Mouse (Mus musculus) MEL (cell line): Measurements from ENCODE around the gene Gprc5a. TPM values are rescaled to one million over a fixed set of nuclear protein-coding genes. Genes with fewer than 3 reads are reported as not detected.

Source experiments
- DNase-seq: peaks from one replicate; pipeline ENCODE4 v3.0.0; 2011; ENCODE audit warnings: low read depth, low spot score
- H3K27ac ChIP-seq: 2 replicates; pipeline ENCODE4 v1.5.1; 2012; ENCODE audit warnings: low read depth, mild to moderate bottlenecking, control low read depth, low read length, moderate library complexity; ENCODE audit not compliant: control insufficient read depth
- H3K27me3 ChIP-seq, 2 experiments: fragments of 150-350 bp in 1 of 2; sonication (generic) in 1 of 2; 2 replicates each; pipeline ENCODE4 v1.6.1; 2012; ENCODE audit warnings: low read length in 2 of 2, mild to moderate bottlenecking in 2 of 2, improper control_type of control experiment in 1 of 2, moderate library complexity in 1 of 2; ENCODE audit not compliant: insufficient read depth in 2 of 2, control insufficient read depth in 1 of 2
- H3K36me3 ChIP-seq, 2 experiments: 2 replicates each; pipeline ENCODE4 v1.6.1; 2012 to 2014; ENCODE audit warnings: low read length in 2 of 2, improper control_type of control experiment in 1 of 2, inconsistent platforms in 1 of 2, mild to moderate bottlenecking in 1 of 2; ENCODE audit not compliant: insufficient read depth in 2 of 2, control insufficient read depth in 1 of 2
- H3K4me1 ChIP-seq, 2 experiments: fragments of 150-350 bp in 1 of 2; sonication (generic) in 1 of 2; 2 replicates each; pipeline ENCODE4 v1.6.1; 2012; ENCODE audit warnings: low read length in 2 of 2, improper control_type of control experiment in 1 of 2, mild to moderate bottlenecking in 1 of 2; ENCODE audit not compliant: insufficient read depth in 2 of 2, control insufficient read depth in 1 of 2
- H3K4me3 ChIP-seq, 2 experiments: fragments of 150-350 bp in 1 of 2; sonication (generic) in 1 of 2; 2 replicates each; pipeline ENCODE4 v1.5.1; 2012; ENCODE audit warnings: low read depth in 2 of 2, low read length in 2 of 2, mild to moderate bottlenecking in 2 of 2, moderate library complexity in 2 of 2, control low read depth in 1 of 2, improper control_type of control experiment in 1 of 2; ENCODE audit not compliant: control insufficient read depth in 1 of 2, insufficient read depth in 1 of 2
- H3K79me2 ChIP-seq: 2 replicates; pipeline ENCODE4 v1.6.1; 2012; ENCODE audit warnings: mild to moderate bottlenecking, low read length, moderate library complexity; ENCODE audit not compliant: control insufficient read depth, poor library complexity, insufficient read depth
- H3K9ac ChIP-seq: 2 replicates; pipeline ENCODE4 v1.6.1; 2012; ENCODE audit warnings: low read depth, mild to moderate bottlenecking, control low read depth, low read length, moderate library complexity; ENCODE audit not compliant: control insufficient read depth, poor library complexity, severe bottlenecking
- H3K9me3 ChIP-seq: fragments of 150-350 bp; sonication (generic); replicated peaks from 2 replicates; pipeline ENCODE4 v1.6.1; 2012; ENCODE audit warnings: mild to moderate bottlenecking, low read length, improper control_type of control experiment, moderate library complexity; ENCODE audit not compliant: insufficient read depth
- CHD1 ChIP-seq: IDR thresholded peaks from 2 replicates; pipeline ENCODE4 v1.6.1; 2012; ENCODE audit warnings: low read depth, mild to moderate bottlenecking, inconsistent platforms, low read length, improper control_type of control experiment
- CTCF ChIP-seq, 3 experiments: IDR thresholded peaks in 2 of 3; conservative IDR thresholded peaks in 1 of 3; 2 replicates each; pipeline ENCODE4 v1.5.1; 2011 to 2012; ENCODE audit warnings: low read length in 3 of 3, low read depth in 2 of 3, mild to moderate bottlenecking in 2 of 3, improper control_type of control experiment in 1 of 3, inconsistent platforms in 1 of 3, mixed read lengths in 1 of 3, moderate library complexity in 1 of 3; ENCODE audit not compliant: control insufficient read depth in 1 of 3, insufficient read depth in 1 of 3, poor library complexity in 1 of 3, severe bottlenecking in 1 of 3
- ELF1 ChIP-seq: IDR thresholded peaks from 2 replicates; pipeline ENCODE4 v1.6.1; 2014; ENCODE audit warnings: low read depth, mild to moderate bottlenecking, inconsistent platforms, low read length, improper control_type of control experiment, moderate library complexity
- EP300 ChIP-seq, 2 experiments: IDR thresholded peaks; 2 replicates each; pipeline ENCODE4 v1.6.1; 2011; ENCODE audit warnings: improper control_type of control experiment in 2 of 2, low read length in 2 of 2, low read depth in 1 of 2, mild to moderate bottlenecking in 1 of 2
- GABPA ChIP-seq: IDR thresholded peaks from 2 replicates; pipeline ENCODE4 v1.6.1; 2012; ENCODE audit warnings: low read depth, mild to moderate bottlenecking, inconsistent platforms, low read length, improper control_type of control experiment, moderate library complexity
- GATA1 ChIP-seq: IDR thresholded peaks from 2 replicates; pipeline ENCODE4 v1.6.1; 2011; ENCODE audit warnings: low read depth, low read length, improper control_type of control experiment
- HCFC1 ChIP-seq: IDR thresholded peaks from 2 replicates; pipeline ENCODE4 v1.6.1; 2012; ENCODE audit warnings: low read depth, mild to moderate bottlenecking, inconsistent platforms, low read length, improper control_type of control experiment, moderate library complexity
- JUND ChIP-seq: IDR thresholded peaks from 2 replicates; pipeline ENCODE4 v1.6.1; 2011; ENCODE audit warnings: low read depth, mild to moderate bottlenecking, improper control_type of control experiment, low read length
- MAFK ChIP-seq: IDR thresholded peaks from 2 replicates; pipeline ENCODE4 v1.6.1; 2011; ENCODE audit warnings: low read depth, mild to moderate bottlenecking, low read length, improper control_type of control experiment, borderline replicate concordance
- MAX ChIP-seq: IDR thresholded peaks from 2 replicates; pipeline ENCODE4 v1.6.1; 2011; ENCODE audit warnings: low read length, improper control_type of control experiment
- MXI1 ChIP-seq: IDR thresholded peaks from 2 replicates; pipeline ENCODE4 v1.6.1; 2011; ENCODE audit warnings: mild to moderate bottlenecking, low read depth, low read length, improper control_type of control experiment
- MYC ChIP-seq: IDR thresholded peaks from 2 replicates; pipeline ENCODE4 v1.6.1; 2011; ENCODE audit warnings: low read depth, mild to moderate bottlenecking, low read length, improper control_type of control experiment, moderate library complexity
- RAD21 ChIP-seq: IDR thresholded peaks from 2 replicates; pipeline ENCODE4 v1.6.1; 2011; ENCODE audit warnings: mild to moderate bottlenecking, low read depth, low read length, improper control_type of control experiment
- RCOR1 ChIP-seq: IDR thresholded peaks from 2 replicates; pipeline ENCODE4 v1.6.1; 2012; ENCODE audit warnings: low read depth, mild to moderate bottlenecking, inconsistent platforms, low read length, improper control_type of control experiment
- SIN3A ChIP-seq: IDR thresholded peaks from 2 replicates; pipeline ENCODE4 v1.6.1; 2012; ENCODE audit warnings: low read length, improper control_type of control experiment, inconsistent platforms
- TAL1 ChIP-seq: IDR thresholded peaks from 2 replicates; pipeline ENCODE4 v1.6.1; 2012; ENCODE audit warnings: mild to moderate bottlenecking, inconsistent platforms, low read length, moderate library complexity, mixed read lengths
- UBTF ChIP-seq: IDR thresholded peaks from 2 replicates; pipeline ENCODE4 v1.6.1; 2012; ENCODE audit warnings: low read depth, mild to moderate bottlenecking, inconsistent platforms, low read length, improper control_type of control experiment, moderate library complexity, borderline replicate concordance; ENCODE audit not compliant: insufficient read depth
- ZKSCAN1 ChIP-seq: IDR thresholded peaks from 2 replicates; pipeline ENCODE4 v1.6.1; 2012; ENCODE audit warnings: low read depth, mild to moderate bottlenecking, inconsistent platforms, low read length, improper control_type of control experiment, moderate library complexity
- ZMIZ1 ChIP-seq: IDR thresholded peaks from 2 replicates; pipeline ENCODE4 v1.6.1; 2012; ENCODE audit warnings: low read depth, mild to moderate bottlenecking, inconsistent platforms, low read length, improper control_type of control experiment, moderate library complexity
- polyA plus RNA-seq, 2 experiments: library from polyadenylated mRNA; stranded (reverse) in 1 of 2; unstranded in 1 of 2; fragments of >175 nt in 1 of 2; fragments of >200 nt in 1 of 2; gene quantifications; 2 replicates each; pipeline versions ENCODE4 v1.2.1 to v1.2.4; 2012; ENCODE audit warnings: low replicate concordance in 2 of 2, low read depth in 1 of 2; ENCODE audit not compliant: insufficient read length in 2 of 2, insufficient read depth in 1 of 2, missing spikeins in 1 of 2
- total RNA-seq: library from RNA; depleted of rRNA; stranded (reverse); fragments of 300-350 nt; gene quantifications from 2 replicates; pipeline ENCODE4 v1.2.3, GENCODE M21; 2012

Gprc5a gene
- total and polyA plus RNA-seq, 3 experiments = 0.06 TPM; not detected in 2

GRCm38 (mm10) chr6:135076202-135076601, 10.8 kb downstream of the Gprc5a start:
- Histone ChIP-seq H3K79me2 (no peaks in the 10 kb centered on the region), H3K4me3 (no peak overlapping the region), H3K9ac (no peak overlapping the region), H3K27me3 (no peaks in the 10 kb centered on the region; a peak in 1 of 4 replicates), H3K4me1 (no peaks in the 10 kb centered on the region), H3K27ac (no peak overlapping the region), H3K9me3 (no peaks in the 10 kb centered on the region), H3K36me3 (no peaks in the 10 kb centered on the region)
- DNase-seq = no peak
- TF ChIP-seq ZMIZ1 (no peak), SIN3A (no peak), EP300 (IDR thresholded peaks at IDR 0.05; ENCODE audit: low read depth in 1 of 2, low read length in 2 of 2) (no peak), JUND (no peak), RAD21 (no peak), MYC (no peak), HCFC1 (no peak), MAX (no peak), TAL1 (no peak)

DNA sequence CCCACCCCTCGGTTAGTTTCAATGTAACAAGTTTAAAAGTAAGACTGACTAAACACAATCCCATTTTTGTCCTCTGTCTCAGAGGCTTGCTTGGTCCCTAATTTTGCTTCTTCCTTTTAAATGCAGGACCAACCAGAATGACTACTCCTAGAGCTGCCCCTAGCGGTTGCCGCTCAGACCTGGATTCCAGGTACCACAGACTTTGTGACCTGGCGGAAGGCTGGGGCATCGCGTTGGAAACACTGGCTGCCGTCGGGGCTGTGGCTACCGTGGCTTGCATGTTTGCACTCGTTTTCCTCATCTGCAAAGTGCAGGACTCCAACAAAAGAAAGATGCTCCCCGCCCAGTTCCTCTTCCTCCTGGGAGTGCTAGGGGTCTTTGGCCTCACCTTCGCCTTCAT, 13.0 kb downstream of the Gprc5a start:
- Histone ChIP-seq H3K4me1 (no peaks in the 10 kb centered on the region), H3K9me3 (no peaks in the 10 kb centered on the region), H3K27me3 (no peaks in the 10 kb centered on the region; a peak in 1 of 4 replicates), H3K9ac (no peak overlapping the region), H3K27ac (no peak overlapping the region), H3K79me2 (no peaks in the 10 kb centered on the region), H3K4me3 (no peak overlapping the region), H3K36me3 (no peaks in the 10 kb centered on the region)
- no peak for DNase-seq
- no peak for TF ChIP-seq GATA1

DNA sequence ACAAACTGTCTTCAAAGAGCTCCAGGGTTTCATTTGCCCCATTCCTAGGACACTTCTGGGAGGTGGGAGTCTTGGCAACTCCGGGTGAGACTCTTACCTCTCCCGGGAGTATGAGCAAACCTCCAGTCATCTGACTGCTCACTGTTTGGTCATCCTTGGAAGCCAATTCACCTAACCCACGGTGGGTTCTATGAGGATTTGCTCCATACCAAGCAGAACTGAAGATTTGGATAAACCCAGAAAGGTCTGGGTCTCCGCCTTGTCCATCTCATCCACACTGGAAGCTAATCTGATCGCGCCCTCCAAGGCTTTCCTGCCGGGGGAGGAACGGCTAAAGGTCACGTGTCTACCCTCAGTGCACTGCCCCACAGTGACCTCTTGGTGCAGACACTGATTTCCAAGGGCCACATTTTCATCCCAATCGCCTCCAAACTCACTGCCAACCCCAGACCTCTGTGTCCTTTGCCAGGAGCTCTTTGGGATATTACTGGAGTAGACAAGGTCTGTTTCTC, 18.6 kb downstream of the Gprc5a start:
- Histone ChIP-seq H3K4me3 (no peak overlapping the region), H3K4me1 (no peaks in the 10 kb centered on the region), H3K79me2 (no peaks in the 10 kb centered on the region), H3K9me3 (no peaks in the 10 kb centered on the region), H3K36me3 (no peaks in the 10 kb centered on the region), H3K27ac (no peak overlapping the region), H3K27me3 (no peaks in the 10 kb centered on the region), H3K9ac (no peak overlapping the region)
- no peak for TF ChIP-seq UBTF
- no peak for TF ChIP-seq ELF1
- TF ChIP-seq MXI1 = no peak
- TF ChIP-seq MAFK = no peak
- TF ChIP-seq RCOR1 = no peak
- no peak for TF ChIP-seq CTCF (IDR thresholded peaks at IDR 0.05 in 2 of 3, conservative IDR thresholded peaks at IDR 0.05 in 1 of 3; ENCODE audit: control insufficient read depth in 1 of 3, insufficient read depth in 1 of 3, low read depth in 2 of 3, low read length in 3 of 3, poor library complexity in 1 of 3, severe bottlenecking in 1 of 3)
- no peak for TF ChIP-seq GABPA
- no peak for TF ChIP-seq CHD1
- no peak for TF ChIP-seq ZKSCAN1
- no peak for TF ChIP-seq ZMIZ1
- no peak for TF ChIP-seq HCFC1
- no peak for TF ChIP-seq TAL1
- DNase-seq = no peak
